Mouse (Mus musculus): Measurements from ENCODE around the gene Nrxn3.

Nrxn3 gene

DNA sequence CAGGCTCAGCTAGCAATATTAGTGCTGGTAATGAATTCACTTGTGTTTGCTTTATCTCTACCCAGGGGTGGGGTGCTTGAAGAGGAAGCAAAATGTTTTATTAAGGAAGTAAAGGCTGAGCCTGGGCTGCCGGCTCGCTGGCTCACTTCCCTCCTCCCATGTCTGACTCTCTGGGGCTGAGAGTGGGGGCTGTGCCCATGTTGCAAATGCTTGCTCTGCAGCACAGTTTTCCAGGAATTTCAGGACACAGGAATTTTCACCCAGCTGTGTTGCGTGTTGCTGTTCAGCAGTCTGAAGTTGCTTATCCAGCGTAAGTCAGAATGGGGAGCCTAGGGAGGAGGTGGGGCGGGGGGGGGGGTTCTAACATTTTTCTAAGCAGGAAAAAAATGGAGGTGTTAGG, 89.5 kb downstream of the Nrxn3 start:
- DNase-seq (ENCODE audit: low spot score in 2 of 2): no peak

DNA sequence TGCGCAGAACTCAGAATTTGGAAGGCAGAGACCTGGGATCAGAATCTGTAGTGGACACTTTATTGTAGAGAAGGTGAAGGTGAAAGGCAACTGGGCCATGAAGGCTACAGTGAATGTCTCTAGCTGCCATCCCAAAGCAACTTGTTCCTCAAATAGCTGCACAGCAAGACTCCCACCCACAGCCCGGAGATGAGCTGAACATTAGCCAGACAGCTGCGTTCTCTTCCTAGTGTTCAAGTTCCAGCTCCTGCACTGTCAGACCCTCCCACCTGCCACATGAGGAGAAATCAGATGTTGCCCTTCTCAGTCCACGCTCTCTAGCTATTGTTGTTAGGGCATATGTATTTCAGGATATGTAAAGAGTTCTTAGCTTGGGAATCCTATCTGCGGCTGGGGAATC, 94.2 kb downstream of the Nrxn3 start:
- no peak for DNase-seq (ENCODE audit: low spot score in 2 of 2)

DNA sequence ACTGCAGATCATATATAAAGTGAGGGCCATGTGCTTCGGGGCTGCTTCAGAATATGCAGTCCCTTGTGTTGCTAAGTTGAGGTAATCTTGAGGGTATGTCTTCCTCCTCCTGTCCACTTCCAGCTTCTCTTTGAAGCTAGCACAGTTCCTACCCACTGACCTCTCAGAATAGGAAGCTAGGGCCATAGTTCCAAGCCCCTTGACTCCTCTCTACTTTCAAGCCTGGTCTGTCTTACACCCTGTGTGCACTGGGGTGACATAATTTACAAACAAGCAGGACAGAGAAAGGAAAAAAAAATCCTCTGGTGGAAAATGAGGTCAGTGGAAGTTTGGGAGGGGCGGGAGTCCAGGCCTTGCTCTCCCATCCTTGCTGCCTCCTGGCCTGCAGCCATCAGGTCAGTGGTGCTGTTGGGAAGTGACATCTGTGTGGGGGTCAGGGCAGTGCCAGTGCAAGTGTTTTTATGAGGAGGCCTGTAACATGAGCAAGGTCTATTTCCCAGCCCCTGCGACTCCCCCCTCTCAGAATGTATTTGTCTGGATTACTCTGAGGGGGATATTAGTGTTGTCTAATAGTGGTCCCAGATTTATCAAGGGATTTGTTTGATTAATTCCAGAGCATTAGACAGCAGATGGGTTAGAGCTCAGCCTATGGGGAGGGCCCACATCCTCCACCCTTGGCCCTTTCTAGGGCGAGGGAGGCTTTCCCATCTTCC, 96.1 kb downstream of the Nrxn3 start:
- DNase-seq (ENCODE audit: low spot score in 2 of 2): peak in 1 of 2 experiments; percentile 13

DNA sequence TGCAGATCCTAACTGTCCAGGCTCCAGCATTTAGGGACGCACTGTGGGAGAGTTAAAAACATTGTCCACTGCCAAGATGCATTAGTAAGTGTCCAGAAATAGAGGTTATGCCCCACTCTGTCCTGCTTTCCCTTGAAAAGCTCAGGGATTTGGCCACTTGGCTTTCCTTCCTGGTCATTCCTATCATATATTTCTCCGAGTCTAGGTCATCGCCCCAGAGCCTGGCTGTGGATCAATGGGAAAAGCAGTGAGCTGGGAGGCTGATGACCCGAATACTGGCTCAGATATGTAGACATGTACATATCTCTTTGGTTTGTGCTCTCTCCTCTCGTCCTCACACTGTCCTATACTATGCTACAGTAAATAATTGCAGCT, 96.6 kb downstream of the Nrxn3 start:
- no peak for DNase-seq (ENCODE audit: low spot score in 2 of 2)

DNA sequence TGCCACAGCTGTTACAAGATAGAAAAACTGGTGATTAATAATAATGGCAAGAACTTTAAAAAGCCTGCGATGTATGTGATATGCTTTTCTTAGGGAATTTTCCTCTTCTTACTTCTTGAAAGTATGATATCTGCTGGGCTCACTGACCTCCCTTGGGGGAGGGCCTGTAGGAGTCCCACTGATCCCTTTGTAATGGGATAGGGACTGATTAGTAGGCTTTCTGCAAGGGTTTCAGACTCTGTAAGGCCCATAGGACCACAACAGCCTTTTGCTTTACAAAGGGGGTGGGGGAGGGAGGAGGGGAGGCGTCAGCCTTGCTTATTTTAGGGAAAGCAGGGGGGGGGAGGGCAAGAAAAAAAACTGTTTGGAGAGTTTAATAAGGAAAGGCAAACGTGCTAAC, 97.5 kb downstream of the Nrxn3 start:
- DNase-seq (ENCODE audit: low spot score in 2 of 2): no peak

DNA sequence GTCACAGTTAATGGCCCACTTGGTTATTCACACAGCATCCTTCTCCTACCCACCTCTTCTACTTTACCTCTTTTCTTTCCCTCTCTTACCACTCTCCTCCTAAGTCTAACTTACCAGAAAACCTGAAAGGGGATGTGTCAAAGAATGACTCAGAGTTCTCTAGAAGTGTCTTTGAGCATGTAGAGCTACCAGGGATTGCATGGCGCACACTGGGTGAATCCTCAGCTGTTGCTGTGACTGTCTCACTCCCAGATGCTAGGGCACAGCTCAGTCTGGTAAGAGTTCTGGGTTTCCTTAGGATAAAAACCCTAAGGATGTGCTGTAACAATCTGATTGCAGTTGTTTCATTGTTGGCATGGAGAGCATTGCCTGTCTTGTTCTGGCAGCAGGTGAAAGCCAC, 108.2 kb downstream of the Nrxn3 start:
- DNase-seq (ENCODE audit: low spot score in 2 of 2): no peak

DNA sequence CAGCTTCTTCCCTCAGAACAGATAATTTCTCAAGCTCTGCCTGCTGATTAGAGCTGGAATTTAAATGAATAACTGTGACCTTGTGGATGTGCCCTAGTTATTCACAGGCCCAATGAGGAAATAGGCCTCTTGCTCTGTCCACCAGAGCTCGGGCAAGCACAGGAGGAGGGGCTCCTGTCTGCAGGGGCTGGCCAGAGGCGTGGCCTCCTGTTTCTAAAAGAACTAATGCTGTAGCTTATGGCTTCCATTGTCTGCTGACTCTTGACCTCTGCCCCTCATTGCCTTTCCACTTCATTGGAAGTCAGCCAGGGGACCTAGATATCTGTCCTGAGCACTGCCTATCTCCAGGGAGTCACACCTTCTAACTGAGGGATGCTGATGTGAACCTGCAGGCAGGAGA, 113.1 kb downstream of the Nrxn3 start:
- no peak for DNase-seq (ENCODE audit: low spot score in 2 of 2)

DNA sequence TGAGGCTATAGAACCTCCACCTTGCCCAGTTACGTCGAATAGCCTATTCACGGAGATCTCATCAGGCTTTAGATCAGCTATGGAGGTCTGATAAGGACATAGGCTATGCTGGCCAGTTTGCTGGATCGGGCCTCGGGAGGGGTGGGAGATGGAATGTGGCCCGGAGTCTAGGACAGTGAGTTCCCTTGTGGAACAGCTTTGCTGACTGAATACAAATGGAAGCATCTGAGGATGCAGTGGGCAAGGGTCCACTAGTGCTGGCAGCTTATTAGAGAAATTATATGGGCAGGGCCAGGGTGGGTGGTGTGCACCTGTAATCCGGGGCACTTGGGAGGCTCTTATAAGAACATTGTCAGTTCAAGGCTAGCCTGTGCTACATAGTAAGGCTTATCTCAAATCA, 117.0 kb downstream of the Nrxn3 start:
- no peak for DNase-seq (ENCODE audit: low spot score in 2 of 2)

DNA sequence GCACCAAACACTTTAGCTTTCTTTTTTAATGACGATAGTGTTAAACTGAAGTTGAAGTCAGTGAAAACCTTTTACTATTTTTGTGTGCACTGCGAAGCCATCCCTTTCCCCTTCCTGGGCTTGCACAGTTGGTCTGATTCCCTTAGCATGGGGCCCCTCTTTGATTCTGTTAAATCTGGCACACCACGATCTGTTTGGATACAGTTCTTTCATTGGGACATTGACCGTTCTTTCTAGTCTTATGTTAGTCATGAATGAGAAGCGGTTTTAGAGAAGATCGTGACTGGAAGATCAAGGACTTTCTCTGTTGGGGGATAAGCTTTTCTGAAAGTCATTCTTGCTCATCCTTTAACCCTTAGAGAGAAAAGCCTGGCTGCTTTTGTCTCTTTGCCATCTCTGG, 118.7 kb downstream of the Nrxn3 start:
- no peak for DNase-seq (ENCODE audit: low spot score in 2 of 2)

DNA sequence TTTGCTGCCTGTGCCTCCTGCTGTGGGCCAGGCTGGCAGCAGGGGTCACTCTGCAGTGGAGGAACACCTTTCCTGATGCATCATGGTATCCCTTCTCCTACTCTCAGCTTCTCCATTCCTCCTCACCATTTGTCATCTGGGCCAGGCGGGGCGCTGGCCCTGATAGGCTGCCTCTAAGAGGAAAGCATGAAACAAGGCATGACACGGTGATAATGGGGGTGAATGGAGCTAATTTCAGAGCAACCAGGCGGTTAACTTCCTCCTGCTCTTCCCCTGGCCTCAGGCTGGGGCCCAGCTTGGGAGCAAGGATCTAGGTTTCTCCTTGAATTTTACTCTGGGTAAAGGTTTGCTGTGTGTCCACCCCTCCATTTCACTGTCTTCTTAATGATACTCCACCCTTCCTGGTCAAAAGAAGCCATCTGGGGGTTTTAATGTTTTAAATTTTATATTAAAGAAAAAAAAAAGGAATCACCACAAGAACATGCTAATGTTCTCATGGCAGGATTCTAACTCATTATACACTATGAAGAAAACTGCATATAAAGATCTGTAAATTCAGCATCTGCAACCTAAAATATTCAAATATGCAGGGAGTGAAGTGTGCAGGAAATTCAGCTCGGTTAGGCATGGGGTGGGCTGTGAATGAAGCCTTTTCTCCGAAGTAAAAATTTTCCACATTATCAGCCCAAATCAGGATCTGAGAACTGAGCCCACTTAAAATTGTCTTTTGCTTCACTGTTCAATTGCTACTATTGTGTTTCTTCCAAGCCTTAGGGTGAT, 127.9 kb downstream of the Nrxn3 start:
- DNase-seq (ENCODE audit: low spot score in 2 of 2): peak in 1 of 2 experiments; percentile 14

DNA sequence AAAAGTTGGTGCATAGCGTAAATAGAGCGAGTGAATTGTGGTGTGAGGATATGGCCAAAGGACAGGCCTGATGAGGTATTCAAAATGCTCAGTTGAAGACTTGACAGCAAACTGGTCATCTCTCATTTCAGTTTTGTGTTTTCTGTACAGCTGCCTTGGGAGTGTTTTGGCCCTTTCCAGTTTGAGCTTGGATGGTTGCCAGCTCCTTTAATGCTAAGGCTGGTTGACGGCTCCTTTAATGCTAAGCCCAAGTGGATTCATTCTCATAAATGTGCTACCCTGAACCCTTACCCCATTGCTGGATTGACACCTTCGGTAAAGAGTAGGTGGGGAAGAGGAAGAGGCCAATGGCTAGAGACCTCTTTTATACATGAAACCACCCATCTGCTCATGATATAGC, 131.4 kb downstream of the Nrxn3 start:
- DNase-seq (ENCODE audit: low spot score in 2 of 2): peak in 1 of 2 experiments; percentile 35

DNA sequence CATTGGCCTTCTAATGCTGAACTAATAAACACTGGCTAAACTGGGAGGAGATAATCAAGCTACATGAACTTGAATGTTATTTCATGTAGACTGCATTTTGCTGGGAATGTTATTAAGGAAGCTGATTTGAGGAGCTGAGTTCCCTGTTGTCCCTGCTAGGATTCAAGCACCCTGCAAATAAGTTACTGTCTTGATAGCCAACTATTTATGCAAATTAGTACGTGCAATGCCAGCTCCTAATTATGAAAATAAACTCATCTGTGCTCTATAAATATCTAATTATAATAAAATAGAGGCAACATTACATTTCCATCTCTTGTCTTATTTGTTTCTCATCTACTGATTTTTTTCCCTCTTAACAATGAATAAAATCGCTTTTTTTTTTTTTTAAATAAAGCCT, 135.0 kb downstream of the Nrxn3 start:
- DNase-seq (ENCODE audit: low spot score in 2 of 2): no peak

DNA sequence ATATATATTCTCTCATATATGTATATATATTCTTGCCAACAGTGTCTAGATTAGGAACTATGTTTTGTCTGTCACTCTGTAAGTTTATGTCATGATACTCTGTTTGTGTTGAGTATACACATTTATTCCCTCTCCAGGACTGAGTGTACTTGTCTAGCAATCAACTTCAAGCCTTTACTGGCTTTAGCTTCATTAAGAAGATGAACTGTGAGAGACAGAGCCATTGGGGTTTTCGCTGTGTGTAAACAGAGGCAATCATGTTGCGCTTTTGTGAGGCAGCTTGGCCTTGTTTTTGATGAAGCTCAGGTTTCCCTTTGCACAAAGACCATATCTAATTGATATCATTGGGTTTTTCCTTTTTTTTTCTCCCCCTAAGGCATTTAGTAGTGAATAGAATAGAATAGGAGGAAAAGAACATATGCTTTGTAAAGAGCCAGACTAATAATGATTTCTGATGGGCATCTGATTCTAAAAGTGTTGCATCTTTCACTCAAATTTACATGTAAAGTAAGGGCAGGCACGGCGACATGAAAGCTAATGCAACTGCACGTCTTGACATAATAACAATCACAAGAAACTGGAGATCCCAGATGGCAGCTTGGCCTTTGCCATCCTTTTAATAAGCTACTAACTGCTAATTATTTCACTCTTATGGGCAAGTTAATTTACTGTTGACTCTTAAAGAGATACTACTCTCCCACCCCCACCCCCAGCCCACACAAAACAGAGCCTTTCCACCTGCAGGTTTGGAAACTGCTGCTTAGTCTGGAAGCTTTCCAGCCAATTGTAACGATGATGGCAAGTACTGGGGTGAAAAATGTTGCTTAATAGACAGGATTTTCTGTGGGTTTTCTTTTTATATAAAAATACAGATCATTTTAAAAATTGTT, 137.0 kb downstream of the Nrxn3 start:
- peak in 1 of 2 experiments; percentile 7 for DNase-seq (ENCODE audit: low spot score in 2 of 2)

DNA sequence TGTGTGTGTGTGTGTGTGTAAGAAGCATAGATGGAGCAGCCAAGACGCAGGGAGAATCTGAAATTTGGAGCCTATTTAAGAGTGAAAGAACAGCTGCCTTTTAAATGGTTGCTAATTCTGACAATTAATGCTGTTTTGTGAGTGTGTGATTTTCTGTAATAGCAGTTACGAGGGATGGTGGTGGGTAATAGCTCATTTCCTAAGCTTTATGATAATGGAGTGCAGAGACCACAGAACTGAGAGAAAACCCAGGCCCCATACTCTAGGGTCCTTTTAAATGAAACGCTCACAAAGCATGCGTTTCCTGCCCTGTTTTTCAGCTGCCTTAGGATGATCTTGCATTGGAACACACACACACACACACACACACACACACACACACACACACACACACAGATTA, 137.7 kb downstream of the Nrxn3 start:
- DNase-seq (ENCODE audit: low spot score in 2 of 2): no peak

DNA sequence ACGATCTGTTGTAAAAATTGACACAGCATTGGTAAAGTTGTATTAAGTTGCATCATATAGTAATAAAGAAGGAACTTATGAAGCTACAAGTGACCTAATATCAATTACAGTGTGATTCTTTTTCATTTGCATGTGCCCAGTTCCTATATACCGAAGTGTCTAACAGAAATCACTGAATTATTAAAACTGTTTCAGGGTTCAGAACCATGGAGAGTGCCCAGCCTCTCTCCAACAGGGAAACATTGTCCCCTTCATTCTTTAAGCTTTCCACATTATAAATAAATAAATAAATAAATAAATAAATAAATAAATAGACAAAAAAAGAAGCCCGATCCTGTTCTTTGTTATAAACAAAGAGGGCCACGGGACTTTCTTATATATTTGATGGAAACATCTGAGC, 140.4 kb downstream of the Nrxn3 start:
- DNase-seq (ENCODE audit: low spot score in 2 of 2): no peak

DNA sequence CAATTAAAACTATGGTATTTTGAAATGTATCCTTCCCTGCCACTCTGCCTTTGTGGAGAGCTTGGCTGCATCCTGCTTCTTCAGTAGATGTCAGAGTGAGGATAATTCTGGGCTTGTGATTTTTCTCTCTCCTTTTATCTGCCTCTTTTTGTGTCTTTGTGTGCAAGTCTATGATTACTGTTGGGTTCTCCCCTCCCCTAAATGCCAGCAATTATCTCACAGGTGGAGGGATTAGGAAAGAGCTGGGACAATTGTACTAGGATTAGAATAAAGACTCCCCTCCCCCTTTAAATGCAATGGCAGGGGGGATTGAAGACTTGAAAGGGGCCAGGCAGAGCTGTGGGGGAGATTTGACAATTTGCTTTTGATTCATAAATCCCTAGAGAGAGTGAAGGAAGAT, 145.6 kb downstream of the Nrxn3 start:
- no peak for DNase-seq (ENCODE audit: low spot score in 2 of 2)

DNA sequence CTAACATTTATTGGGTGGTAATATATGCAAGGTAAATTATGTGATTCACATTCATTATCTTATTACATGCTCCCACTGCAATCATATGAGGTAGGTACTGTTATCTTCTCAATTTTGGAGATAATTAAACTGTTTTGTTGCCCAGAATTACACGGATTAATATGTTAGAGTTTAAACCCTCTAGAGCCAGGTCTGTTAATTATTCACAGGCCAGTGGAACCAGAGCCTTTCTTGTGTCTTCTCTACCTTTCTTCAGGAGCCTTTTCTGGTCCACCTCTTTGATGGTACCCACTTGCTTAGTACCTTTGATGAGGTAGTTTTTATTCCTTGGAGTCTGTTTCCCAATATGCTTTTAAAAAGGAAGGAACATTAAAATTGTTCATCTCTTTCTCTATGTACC, 174.7 kb downstream of the Nrxn3 start:
- DNase-seq (ENCODE audit: low spot score in 2 of 2): no peak

DNA sequence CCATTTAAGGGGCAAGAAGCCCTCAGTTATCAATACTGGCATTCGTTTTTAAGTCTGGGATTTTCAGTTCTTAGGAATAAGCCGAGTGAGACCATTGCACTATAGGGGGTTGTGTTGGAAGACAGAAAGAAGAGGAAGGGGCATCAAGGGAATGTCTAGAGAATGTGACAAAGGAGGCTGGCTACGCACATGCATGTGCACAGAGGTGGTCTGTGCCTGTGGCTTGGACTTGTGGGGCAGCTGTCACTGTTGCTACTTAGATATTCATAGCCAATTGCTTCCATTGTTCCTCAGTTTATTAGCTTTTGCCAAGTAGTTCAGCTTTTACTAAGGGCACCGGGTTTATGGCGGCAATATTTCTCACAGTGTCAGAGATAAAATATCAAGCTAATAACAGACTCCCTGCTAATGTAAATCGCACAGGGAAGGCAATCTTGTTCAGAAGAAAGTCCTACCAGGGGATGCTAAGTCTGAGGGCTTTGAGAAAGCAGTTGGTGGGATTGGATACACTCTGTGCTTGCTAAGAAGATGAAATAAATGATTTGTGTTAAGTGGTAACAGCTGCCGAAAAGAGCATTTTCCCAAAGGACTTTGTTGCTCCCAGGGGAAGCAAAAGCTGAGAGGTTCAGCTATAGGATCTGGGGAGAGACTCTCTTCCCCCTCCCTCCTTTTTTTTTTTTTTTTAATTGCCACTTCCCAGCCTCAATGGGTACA, 177.5 kb downstream of the Nrxn3 start:
- DNase-seq (ENCODE audit: low spot score in 2 of 2): no peak

DNA sequence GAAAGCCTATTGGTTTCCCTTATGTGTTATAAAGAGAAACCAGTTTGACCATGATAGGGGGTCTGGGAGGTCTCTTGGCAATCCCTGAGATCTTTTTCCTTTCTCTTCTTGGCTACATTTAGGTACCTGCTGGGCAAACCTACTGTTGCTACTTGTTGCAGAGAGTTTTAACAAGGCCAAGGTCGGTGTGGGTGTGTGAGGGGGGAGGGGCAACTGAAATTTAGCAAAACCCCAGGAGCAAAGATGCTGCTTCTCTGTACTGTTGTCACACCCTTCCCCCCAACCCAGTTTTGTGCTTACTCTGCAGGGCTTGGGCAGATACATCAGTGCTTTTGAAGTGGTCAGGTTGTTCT, 178.0 kb downstream of the Nrxn3 start:
- DNase-seq (ENCODE audit: low spot score in 2 of 2): no peak

DNA sequence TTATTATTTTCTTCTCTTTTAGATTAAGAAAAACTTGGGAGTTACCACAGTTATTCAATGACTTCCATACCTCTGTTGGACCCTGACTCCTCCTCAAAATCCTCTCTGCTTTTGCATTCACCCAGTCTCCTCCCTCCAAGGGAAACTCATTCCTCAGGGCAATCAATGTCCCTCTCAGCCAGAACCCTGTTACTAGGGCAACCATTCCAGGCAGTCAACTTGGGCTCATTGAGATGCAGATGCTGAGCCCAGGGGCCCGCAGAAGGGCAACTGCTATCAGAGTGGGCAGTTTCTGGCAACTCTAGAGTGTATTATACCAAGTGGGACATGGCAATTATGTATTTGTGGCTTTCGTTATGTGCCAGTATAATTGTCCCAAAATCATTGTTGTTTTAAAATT, 188.1 kb downstream of the Nrxn3 start:
- DNase-seq (ENCODE audit: low spot score in 2 of 2): peak in 1 of 2 experiments; percentile 33

DNA sequence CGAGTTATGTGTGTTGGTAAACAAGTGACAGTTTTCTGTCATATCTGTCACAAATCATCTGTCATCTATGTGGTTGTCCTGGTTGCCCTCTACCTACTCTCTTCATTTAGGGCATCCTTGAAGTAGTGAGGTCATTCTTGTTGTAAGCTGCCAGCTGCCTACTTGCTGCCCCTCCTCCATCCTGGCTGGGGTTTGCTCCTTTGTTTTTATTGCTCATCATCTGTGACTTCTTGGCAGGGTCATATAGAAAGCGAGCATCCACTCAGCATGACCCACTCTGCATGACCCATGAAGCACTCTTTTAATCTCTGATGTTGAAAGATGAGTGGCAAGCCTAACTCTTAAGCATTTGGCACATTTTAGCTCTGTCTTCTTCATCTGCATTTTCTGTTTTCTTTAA, 194.1 kb downstream of the Nrxn3 start:
- DNase-seq (ENCODE audit: low spot score in 2 of 2): peak in 1 of 2 experiments; percentile 20

DNA sequence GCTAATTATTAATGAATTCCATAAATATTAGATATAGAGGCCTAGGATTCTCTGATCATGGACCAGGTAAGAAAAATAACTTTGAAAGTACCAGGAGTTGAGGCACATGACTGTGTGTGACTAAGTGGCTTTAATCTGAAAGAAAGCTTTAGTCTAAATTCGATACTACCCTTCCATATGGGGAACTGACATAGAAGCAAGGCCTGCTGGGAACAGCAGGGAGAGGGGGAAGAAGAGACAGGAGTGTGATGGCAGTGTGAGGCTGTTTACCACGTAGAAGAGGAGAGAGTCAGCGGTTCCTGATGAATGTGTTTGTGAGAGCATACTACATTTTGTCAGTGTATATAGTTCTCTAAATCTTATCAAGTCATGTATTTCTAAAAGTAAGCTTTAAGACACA, 202.2 kb downstream of the Nrxn3 start:
- no peak for DNase-seq (ENCODE audit: low spot score in 2 of 2)

Measured in cerebellum, postnatal 4 days (tissue).